ENCODE assay signal across 9 mouse cellular contexts in the genomic region with DNA sequence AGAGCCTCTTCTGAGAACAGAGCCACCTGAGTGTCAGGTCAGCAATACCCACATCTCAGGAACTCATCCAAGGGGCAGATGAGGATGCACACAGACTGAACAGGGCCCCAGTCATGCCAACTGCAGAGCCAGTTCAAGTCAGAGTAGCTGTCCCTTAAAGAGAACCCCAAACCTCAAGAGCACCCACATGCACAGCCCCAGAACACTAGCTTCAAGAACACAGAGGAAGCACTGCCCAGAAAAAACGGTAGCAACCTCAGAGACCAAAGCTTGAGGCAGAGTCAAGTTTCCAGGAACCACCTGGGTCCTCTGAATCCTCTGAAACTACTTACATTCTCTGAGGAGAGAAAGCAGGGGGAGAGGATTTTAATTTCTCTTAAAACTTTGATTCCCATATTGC. TPM values are rescaled to one million over a fixed set of nuclear protein-coding genes. Genes with fewer than 3 reads are reported as not detected.
A peak's percentile ranks its signal among the peaks of the same experiment; 100 is the strongest.
DNase-seq lines count a peak whose midpoint lies in the region; ATAC-seq and TF ChIP-seq lines count a peak whose summit lies in the region.
"Had no signal": no experiment of that assay in that cellular context is flagged by ENCODE, and none has a peak within 500 bp of the region (broad histone marks: within the 10 kb centered on the region; RNA-seq: fewer than 3 reads in every experiment).

No protein-coding gene starts in this region.

- H3K4me2 ChIP-seq in forebrain, embryonic 11.5 days (ENCODE audit: low read depth, low read length, severe bottlenecking) = no peak overlapping the region; the same call in 1 of the 2 replicates
- no peak overlapping the region for H3K4me2 ChIP-seq in stomach, postnatal 0 days (replicated peaks; ENCODE audit: low read depth)

- ATAC-seq in forebrain, embryonic 11.5 days (replicated peaks; ENCODE audit: low FRiP score) = no peak
- no peak for ATAC-seq in stomach, postnatal 0 days (ENCODE audit: low FRiP score, low TSS enrichment)

- no peaks in the 10 kb centered on the region; the same call in 1 of the 2 replicates for H3K36me3 ChIP-seq in forebrain, embryonic 11.5 days (ENCODE audit: control insufficient read depth, insufficient read depth, low read length)
- no peaks in the 10 kb centered on the region; the same call in 1 of the 2 replicates for H3K36me3 ChIP-seq in stomach, postnatal 0 days (ENCODE audit: control insufficient read depth, insufficient read depth, low read length)

- H3K27me3 ChIP-seq in forebrain, embryonic 11.5 days (ENCODE audit: control insufficient read depth, insufficient read depth, low read length) = no peaks in the 10 kb centered on the region
- H3K27me3 ChIP-seq in stomach, postnatal 0 days (ENCODE audit: control insufficient read depth, insufficient read depth, low read length) = no peaks in the 10 kb centered on the region

- peak overlapping the region; percentile 89 for H3K4me3 ChIP-seq in layer of hippocampus, adult 2 months
- no peak overlapping the region for H3K4me3 ChIP-seq in forebrain, embryonic 11.5 days (ENCODE audit: low read depth, low read length)
- H3K4me3 ChIP-seq in stomach, postnatal 0 days (ENCODE audit: low read depth, low read length) = no peak overlapping the region

- no peak for TF ChIP-seq CTCF in layer of hippocampus, adult 2 months (conservative IDR thresholded peaks at IDR 0.05)
- TF ChIP-seq CTCF in stomach, postnatal 0 days (IDR thresholded peaks at IDR 0.05; ENCODE audit: low read depth) = no peak

- no peaks in the 10 kb centered on the region for H3K9me3 ChIP-seq in forebrain, embryonic 11.5 days (ENCODE audit: control insufficient read depth, low read length)
- no peaks in the 10 kb centered on the region for H3K9me3 ChIP-seq in stomach, postnatal 0 days (ENCODE audit: control insufficient read depth, low read length)

- 64% methylated on average over 1 of the region's 1 CpGs for WGBS in forebrain, embryonic 11.5 days
- 28% methylated on average over 1 of the region's 1 CpGs for WGBS in stomach, postnatal 0 days

- peak overlapping the region; percentile 91; the same call in 1 of the 2 replicates for H3K9ac ChIP-seq in forebrain, embryonic 11.5 days (ENCODE audit: low read length)
- H3K9ac ChIP-seq in stomach, postnatal 0 days (ENCODE audit: low read length) = 0 out of 2 replicates have a peak overlapping the region, but pooled peaks have one; percentile 13

- TF ChIP-seq EP300 in stomach, postnatal 0 days (optimal IDR thresholded peaks at IDR 0.05) = no peak

- peaks cover 7% of the 10 kb centered on the region for H3K4me1 ChIP-seq in forebrain, embryonic 11.5 days (replicated peaks; ENCODE audit: control insufficient read depth, insufficient read depth, low read length)
- 0 out of 2 replicates have a peak, but pooled peaks cover 4% of the 10 kb centered on the region for H3K4me1 ChIP-seq in stomach, postnatal 0 days (replicated peaks; ENCODE audit: control insufficient read depth, insufficient read depth)

- DNase-seq in layer of hippocampus, adult 2 months (ENCODE audit: low spot score in 2 of 2) = no peak
- no peak for DNase-seq in layer of hippocampus, postnatal 25 days (ENCODE audit: extremely low spot score in 1 of 2, low spot score in 1 of 2)
- DNase-seq in forebrain, embryonic 11.5 days (ENCODE audit: low spot score) = no peak
- peak; percentile 22 for DNase-seq in induced T-regulatory cell, adult 2 months (ENCODE audit: low read depth)
- DNase-seq in stomach, postnatal 0 days (ENCODE audit: low spot score) = no peak
- no peak for DNase-seq in urinary bladder, postnatal 10 days (ENCODE audit: low spot score)
- DNase-seq in retina, postnatal 1 day = no peak
- DNase-seq: cerebellum, postnatal 14 days; kidney, postnatal 25 days had no signal

- peak overlapping the region; percentile 98 for H3K27ac ChIP-seq in layer of hippocampus, adult 2 months
- H3K27ac ChIP-seq in forebrain, embryonic 11.5 days (ENCODE audit: low read depth, low read length) = no peak overlapping the region
- no peak overlapping the region for H3K27ac ChIP-seq in stomach, postnatal 0 days (replicated peaks)

RNA-seq across cellular contexts. Expression of a gene that starts 1.5 kb away (rescaled TPM):
- 10 to 100 TPM; 72.0 to 84.1 TPM for total RNA-seq in layer of hippocampus, adult 2 months (2021)
- 10 to 100 TPM; 77.0 to 95.9 TPM for total RNA-seq in layer of hippocampus, postnatal 25 days (2021)
- 15.8 and 18.6 TPM in 2 replicates for polyA plus RNA-seq in forebrain, embryonic 11.5 days (2014; fragmentation: Nextera tagmentation; extraction: Ambion mirVana)
- polyA plus RNA-seq in stomach, postnatal 0 days (2015; fragmentation: Nextera tagmentation; extraction: Ambion mirVana) = 6.8 and 7.8 TPM in 2 replicates

RNA-seq across cellular contexts. Expression of a gene that starts 15.0 kb away (rescaled TPM):
- 10 to 100 TPM; 51.1 to 54.9 TPM for total RNA-seq in layer of hippocampus, adult 2 months (2021)
- 10 to 100 TPM; 46.4 to 57.9 TPM for total RNA-seq in layer of hippocampus, postnatal 25 days (2021)
- polyA plus RNA-seq in forebrain, embryonic 11.5 days (2014; fragmentation: Nextera tagmentation; extraction: Ambion mirVana) = 110 TPM in 2 replicates
- 35.4 and 39.8 TPM in 2 replicates for polyA plus RNA-seq in stomach, postnatal 0 days (2015; fragmentation: Nextera tagmentation; extraction: Ambion mirVana)

RNA-seq across cellular contexts. Expression of a gene that starts 15.1 kb away (rescaled TPM):
- total RNA-seq in layer of hippocampus, adult 2 months (2021) = 10 to 100 TPM; 93.6 to 98.0 TPM
- 10 to 100 TPM; 92.2 to 97.2 TPM for total RNA-seq in layer of hippocampus, postnatal 25 days (2021)
- 1,172 and 1,252 TPM in 2 replicates for polyA plus RNA-seq in forebrain, embryonic 11.5 days (2014; fragmentation: Nextera tagmentation; extraction: Ambion mirVana)
- 236 and 273 TPM in 2 replicates for polyA plus RNA-seq in stomach, postnatal 0 days (2015; fragmentation: Nextera tagmentation; extraction: Ambion mirVana)

RNA-seq across cellular contexts. Expression of a gene that starts 15.8 kb away (rescaled TPM):
- not detected for total RNA-seq in layer of hippocampus, adult 2 months (2021)
- total RNA-seq in layer of hippocampus, postnatal 25 days (2021) = not detected
- polyA plus RNA-seq in forebrain, embryonic 11.5 days (2014; fragmentation: Nextera tagmentation; extraction: Ambion mirVana) = not detected in 2 replicates
- polyA plus RNA-seq in stomach, postnatal 0 days (2015; fragmentation: Nextera tagmentation; extraction: Ambion mirVana) = not detected in 2 replicates

RNA-seq across cellular contexts. Expression of a gene that starts 24.7 kb away (rescaled TPM):
- total RNA-seq in layer of hippocampus, adult 2 months (2021) = not detected
- total RNA-seq in layer of hippocampus, postnatal 25 days (2021) = under 1 TPM in 1 of 2 experiments, not detected in 1; 0.79 TPM
- 6.2 TPM in 1 of 2 replicates, not detected in the other for polyA plus RNA-seq in forebrain, embryonic 11.5 days (2014; fragmentation: Nextera tagmentation; extraction: Ambion mirVana)
- polyA plus RNA-seq in stomach, postnatal 0 days (2015; fragmentation: Nextera tagmentation; extraction: Ambion mirVana) = 0.67 and 1.8 TPM in 2 replicates
